ENCODE assay signal across 7 mouse cellular contexts in genomic region chr17:35195631-35196320, GRCm38 (mm10). TPM values are rescaled to one million over a fixed set of nuclear protein-coding genes. Genes with fewer than 3 reads are reported as not detected.
DNase-seq lines count a peak whose midpoint lies in the region; ATAC-seq and TF ChIP-seq lines count a peak whose summit lies in the region.

No protein-coding gene starts in this region.

- peak overlapping the region; percentile 66 for H3K4me2 ChIP-seq in embryonic facial prominence, embryonic 11.5 days (ENCODE audit: low read depth, low read length)
- peak overlapping the region; percentile 59 for H3K4me2 ChIP-seq in midbrain, postnatal 0 days (ENCODE audit: low read depth, low read length, poor library complexity, severe bottlenecking)

- H3K27ac ChIP-seq in embryonic facial prominence, embryonic 11.5 days (replicated peaks; ENCODE audit: low read depth, low read length) = no peak overlapping the region
- peak overlapping the region; percentile 32; the same call in 1 of the 2 replicates for H3K27ac ChIP-seq in heart, adult 2 months
- H3K27ac ChIP-seq in midbrain, postnatal 0 days (ENCODE audit: low read depth, low read length) = no peak overlapping the region

- H3K9me3 ChIP-seq in embryonic facial prominence, embryonic 11.5 days (replicated peaks; ENCODE audit: control insufficient read depth, low read length) = no peaks in the 10 kb centered on the region
- no peaks in the 10 kb centered on the region for H3K9me3 ChIP-seq in midbrain, postnatal 0 days (ENCODE audit: low read length)

- no peaks in the 10 kb centered on the region for H3K4me1 ChIP-seq in embryonic facial prominence, embryonic 11.5 days (ENCODE audit: control insufficient read depth, insufficient read depth, low read length)
- H3K4me1 ChIP-seq in heart, adult 2 months (ENCODE audit: control insufficient read depth, insufficient read depth, low read length) = peaks cover 2% of the 10 kb centered on the region
- no peaks in the 10 kb centered on the region for H3K4me1 ChIP-seq in midbrain, postnatal 0 days (ENCODE audit: insufficient read depth, low read length)

- no peak; the same call in 1 of the 2 replicates for TF ChIP-seq CTCF in heart, adult 2 months (IDR thresholded peaks at IDR 0.05)
- TF ChIP-seq CTCF in midbrain, postnatal 0 days (IDR thresholded peaks at IDR 0.05) = peak; percentile 85

- no peak for TF ChIP-seq POLR2A in heart, adult 2 months (IDR thresholded peaks at IDR 0.05; ENCODE audit: insufficient read depth, low read depth, low read length)

- ATAC-seq in embryonic facial prominence, embryonic 11.5 days (replicated peaks; ENCODE audit: insufficient number of reproducible peaks, low FRiP score, low TSS enrichment, low read depth) = peak; percentile 75; the same call in 1 of the 2 replicates
- peak; percentile 87 for ATAC-seq in midbrain, postnatal 0 days (ENCODE audit: low FRiP score)

- WGBS in embryonic facial prominence, embryonic 11.5 days = 2% methylated on average over 64 of the region's 66 CpGs
- whole genome bisulfite sequencing in heart, adult 2 months = under 1% methylated on average over 66 of the region's 66 CpGs
- 3% methylated on average over 66 of the region's 66 CpGs for WGBS in midbrain, postnatal 0 days

- H3K4me3 ChIP-seq in embryonic facial prominence, embryonic 11.5 days (ENCODE audit: low read depth, low read length) = peak overlapping the region; percentile 37
- peak overlapping the region; percentile 60 for H3K4me3 ChIP-seq in heart, adult 2 months
- H3K4me3 ChIP-seq in midbrain, postnatal 0 days (ENCODE audit: low read depth, low read length) = peak overlapping the region; percentile 40

- H3K36me3 ChIP-seq in embryonic facial prominence, embryonic 11.5 days (replicated peaks; ENCODE audit: control insufficient read depth, insufficient read depth, low read depth, low read length) = no peaks in the 10 kb centered on the region
- H3K36me3 ChIP-seq in heart, adult 2 months (ENCODE audit: control insufficient read depth, insufficient read depth, low read length) = no peaks in the 10 kb centered on the region
- H3K36me3 ChIP-seq in midbrain, postnatal 0 days (ENCODE audit: insufficient read depth, low read length) = no peaks in the 10 kb centered on the region

- peak; percentile 93 for DNase-seq in adrenal gland, postnatal 14 days
- DNase-seq in embryonic facial prominence, embryonic 11.5 days (ENCODE audit: low spot score) = peak; percentile 83
- DNase-seq in heart, adult 2 months = peak; percentile 87 to 90
- DNase-seq in kidney, adult 8-10 months = peak; percentile 48 to 74
- peak; percentile 82 for DNase-seq in liver
- peak; percentile 73 for DNase-seq in midbrain, postnatal 0 days (ENCODE audit: low spot score)
- DNase-seq in spleen, postnatal 14 days (ENCODE audit: low spot score in 2 of 2) = peak; percentile 78 to 90

- peak overlapping the region; percentile 57 for H3K9ac ChIP-seq in embryonic facial prominence, embryonic 11.5 days (replicated peaks; ENCODE audit: low read length)
- H3K9ac ChIP-seq in heart, adult 2 months (ENCODE audit: low read depth, low read length) = peak overlapping the region; percentile 70
- H3K9ac ChIP-seq in midbrain, postnatal 0 days (replicated peaks; ENCODE audit: low read length, poor library complexity, severe bottlenecking) = no peak overlapping the region; the same call in 1 of the 2 replicates

- peaks cover 21% of the 10 kb centered on the region for H3K27me3 ChIP-seq in embryonic facial prominence, embryonic 11.5 days (ENCODE audit: control insufficient read depth, insufficient read depth, low read length)
- H3K27me3 ChIP-seq in heart, adult 2 months (ENCODE audit: control insufficient read depth, insufficient read depth, low read length) = no peaks in the 10 kb centered on the region; the same call in 1 of the 2 replicates
- peaks cover 20% of the 10 kb centered on the region for H3K27me3 ChIP-seq in midbrain, postnatal 0 days (ENCODE audit: insufficient read depth, low read length)

- H3K79me2 ChIP-seq in heart, adult 2 months (replicated peaks; ENCODE audit: control insufficient read depth, insufficient read depth, low read length) = no peaks in the 10 kb centered on the region

- intact Hi-C loops in heart, adult 2 months (cut with DNase I) = loop anchor here (1.0 kb wide), 2 partner anchors 16 to 37 kb away; no protein-coding TSS in a partner anchor

- no peak for TF ChIP-seq EP300 in heart, adult 2 months (IDR thresholded peaks at IDR 0.05; ENCODE audit: insufficient read depth, low read depth, low read length)

RNA-seq across cellular contexts. Expression of gene Ltb, which starts 1.5 kb away (rescaled TPM):
- total RNA-seq in adrenal gland, postnatal 14 days (2021) = 4.3 and 35.6 TPM in 2 replicates
- polyA plus RNA-seq in embryonic facial prominence, embryonic 11.5 days (2014; fragmentation: Nextera tagmentation; extraction: Ambion mirVana) = 0.32 and 0.48 TPM in 2 replicates
- total RNA-seq in heart, adult 2 months (2021) = 1 to 10 TPM; 1.3 TPM
- polyA plus RNA-seq in heart, adult 2 months (2012; rRNA removed) = 2.0 and 5.2 TPM in 2 replicates
- total RNA-seq in midbrain, postnatal 0 days (2014; rRNA removed) = 1.4 and 2.1 TPM in 2 replicates
- 1.0 and 1.6 TPM in 2 replicates for polyA plus RNA-seq in midbrain, postnatal 0 days (2015; fragmentation: Nextera tagmentation; extraction: Ambion mirVana)

RNA-seq across cellular contexts. Expression of gene Tnf, which starts 6.0 kb away (rescaled TPM):
- total RNA-seq in adrenal gland, postnatal 14 days (2021) = 0.33 and 1.4 TPM in 2 replicates
- polyA plus RNA-seq in embryonic facial prominence, embryonic 11.5 days (2014; fragmentation: Nextera tagmentation; extraction: Ambion mirVana) = not detected in 2 replicates
- under 1 TPM in 1 of 2 experiments, not detected in 1; 0.34 TPM for total RNA-seq in heart, adult 2 months (2021)
- polyA plus RNA-seq in heart, adult 2 months (2012; rRNA removed) = 0.38 and 0.80 TPM in 2 replicates
- not detected in 2 replicates for total RNA-seq in midbrain, postnatal 0 days (2014; rRNA removed)
- 0.09 TPM in 1 of 2 replicates, not detected in the other for polyA plus RNA-seq in midbrain, postnatal 0 days (2015; fragmentation: Nextera tagmentation; extraction: Ambion mirVana)

RNA-seq across cellular contexts. Expression of gene Lst1, which starts 7.5 kb away (rescaled TPM):
- 5.6 and 11.9 TPM in 2 replicates for total RNA-seq in adrenal gland, postnatal 14 days (2021)
- 3.8 and 6.1 TPM in 2 replicates for polyA plus RNA-seq in embryonic facial prominence, embryonic 11.5 days (2014; fragmentation: Nextera tagmentation; extraction: Ambion mirVana)
- total RNA-seq in heart, adult 2 months (2021) = 1 to 10 TPM; 4.1 to 4.5 TPM
- 7.2 and 11.3 TPM in 2 replicates for polyA plus RNA-seq in heart, adult 2 months (2012; rRNA removed)
- total RNA-seq in midbrain, postnatal 0 days (2014; rRNA removed) = 5.9 and 26.7 TPM in 2 replicates
- 7.8 and 12.0 TPM in 2 replicates for polyA plus RNA-seq in midbrain, postnatal 0 days (2015; fragmentation: Nextera tagmentation; extraction: Ambion mirVana)

RNA-seq across cellular contexts. Expression of gene Lta, which starts 9.4 kb away (rescaled TPM):
- total RNA-seq in adrenal gland, postnatal 14 days (2021) = 0.33 and 2.7 TPM in 2 replicates
- polyA plus RNA-seq in embryonic facial prominence, embryonic 11.5 days (2014; fragmentation: Nextera tagmentation; extraction: Ambion mirVana) = not detected in 2 replicates
- under 1 TPM in 1 of 2 experiments, not detected in 1; 0.23 TPM for total RNA-seq in heart, adult 2 months (2021)
- 0.12 TPM in 1 of 2 replicates, not detected in the other for polyA plus RNA-seq in heart, adult 2 months (2012; rRNA removed)
- 0.49 and 1.2 TPM in 2 replicates for total RNA-seq in midbrain, postnatal 0 days (2014; rRNA removed)
- polyA plus RNA-seq in midbrain, postnatal 0 days (2015; fragmentation: Nextera tagmentation; extraction: Ambion mirVana) = 0.98 and 1.2 TPM in 2 replicates

RNA-seq across cellular contexts. Expression of gene Aif1, which starts 19.9 kb away (rescaled TPM):
- total RNA-seq in adrenal gland, postnatal 14 days (2021) = 3.3 and 5.6 TPM in 2 replicates
- 6.1 and 7.9 TPM in 2 replicates for polyA plus RNA-seq in embryonic facial prominence, embryonic 11.5 days (2014; fragmentation: Nextera tagmentation; extraction: Ambion mirVana)
- 1 to 10 TPM; 2.9 to 3.9 TPM for total RNA-seq in heart, adult 2 months (2021)
- polyA plus RNA-seq in heart, adult 2 months (2012; rRNA removed) = 1.5 and 2.0 TPM in 2 replicates
- 1.8 and 4.1 TPM in 2 replicates for total RNA-seq in midbrain, postnatal 0 days (2014; rRNA removed)
- 9.2 and 9.5 TPM in 2 replicates for polyA plus RNA-seq in midbrain, postnatal 0 days (2015; fragmentation: Nextera tagmentation; extraction: Ambion mirVana)
